Mouse (Mus musculus) lung, postnatal 36 days (tissue): ENCODE data around the gene Gm26897.

Experiments used
- DNase-seq: peaks from one replicate; pipeline ENCODE4 v3.0.0; 2022; ENCODE audit warnings: mixed read lengths

Gm26897 gene

GRCm38 (mm10) chr5:111733851-111734250 lies at the start of gene Gm26897:
Gene Gm26897 (plus strand): TSS chr5:111733924.
- no peak for DNase-seq

- DNase-seq: no peak
Measured at GRCm38 (mm10) chr5:111687370-111687769, 46.4 kb upstream of the Gm26897 start.

- no peak for DNase-seq
Measured at GRCm38 (mm10) chr5:111688584-111688983, 45.1 kb upstream of the Gm26897 start.

- DNase-seq: no peak
Measured at GRCm38 (mm10) chr5:111697996-111698395, 35.7 kb upstream of the Gm26897 start.

GRCm38 (mm10) chr5:111699711-111700303 lies 33.9 kb upstream of the Gm26897 start:
- no peak for DNase-seq

- DNase-seq: no peak
Measured at GRCm38 (mm10) chr5:111701634-111702329, 31.9 kb upstream of the Gm26897 start.

GRCm38 (mm10) chr5:111703586-111703985 lies 30.1 kb upstream of the Gm26897 start:
- DNase-seq: no peak

- DNase-seq: no peak
Measured at GRCm38 (mm10) chr5:111704326-111704725, 29.4 kb upstream of the Gm26897 start.

GRCm38 (mm10) chr5:111709195-111709901 lies 24.4 kb upstream of the Gm26897 start:
- no peak for DNase-seq

- no peak for DNase-seq
Measured at GRCm38 (mm10) chr5:111719018-111719417, 14.7 kb upstream of the Gm26897 start.

- DNase-seq: no peak
Measured at GRCm38 (mm10) chr5:111720726-111721125, 13.0 kb upstream of the Gm26897 start.

- no peak for DNase-seq
Measured at GRCm38 (mm10) chr5:111724713-111725112, 9.0 kb upstream of the Gm26897 start.

GRCm38 (mm10) chr5:111725195-111725920 lies 8.4 kb upstream of the Gm26897 start:
- DNase-seq: no peak

GRCm38 (mm10) chr5:111728411-111728810 lies 5.3 kb upstream of the Gm26897 start:
- DNase-seq: no peak

- DNase-seq: no peak
Measured at GRCm38 (mm10) chr5:111730560-111731167, 3.1 kb upstream of the Gm26897 start.

- DNase-seq: no peak
Measured at GRCm38 (mm10) chr5:111732194-111732593, 1.5 kb upstream of the Gm26897 start.

- DNase-seq: no peak
Measured at GRCm38 (mm10) chr5:111739480-111739879, 5.8 kb downstream of the Gm26897 start.

- DNase-seq: no peak
Measured at GRCm38 (mm10) chr5:111740384-111741275, 6.9 kb downstream of the Gm26897 start.

GRCm38 (mm10) chr5:111741352-111741751 lies 7.6 kb downstream of the Gm26897 start:
- no peak for DNase-seq

- DNase-seq: no peak
Measured at GRCm38 (mm10) chr5:111742290-111742898, 8.7 kb downstream of the Gm26897 start.

GRCm38 (mm10) chr5:111749599-111749998 lies 15.9 kb downstream of the Gm26897 start:
- DNase-seq: no peak
